Mouse (Mus musculus) yolk sac, embryonic 10.5 days (tissue): ENCODE data around the gene Traf2.
A peak's percentile ranks its signal among the peaks of the same experiment; 100 is the strongest.
"Not testable (repeated sequence)": the region's sequence is repeated elsewhere in the genome, so short reads cannot be mapped to it uniquely, and the experiment has no call there.

ENCODE experiments used
- DNase-seq: peaks from one replicate; pipeline ENCODE4 v3.0.0-alpha.2; 2017; ENCODE audit warnings: low spot score

Gene Traf2

DNA sequence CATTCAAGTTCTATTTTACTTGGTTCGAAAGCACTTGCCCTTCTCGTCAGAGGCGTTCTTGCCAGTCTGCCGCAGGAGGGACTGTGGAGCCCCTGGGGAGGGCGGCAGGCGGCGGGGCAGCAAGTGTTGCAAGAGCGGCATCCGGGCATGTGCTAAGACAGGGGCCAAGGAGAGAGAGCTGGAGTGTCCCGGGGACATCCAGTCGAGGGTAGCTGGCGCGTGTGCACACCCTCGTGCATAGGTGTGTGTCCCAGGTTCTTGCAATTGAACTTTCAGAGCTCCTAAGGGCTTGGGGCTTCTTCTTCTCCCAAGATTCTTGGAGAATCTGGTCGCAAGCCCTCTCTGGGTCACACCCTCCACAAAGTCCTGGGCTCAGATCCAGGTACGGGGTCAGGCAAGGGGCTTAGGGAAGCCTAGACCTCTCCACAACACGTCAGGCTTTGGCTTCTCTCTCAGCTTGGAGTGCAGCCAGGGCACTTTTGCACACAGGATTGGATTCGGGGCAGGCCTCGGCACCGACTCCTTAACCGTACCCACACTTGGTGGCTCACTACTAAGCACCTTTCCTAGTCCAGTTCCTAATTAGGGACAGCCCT lies 28.8 kb upstream of the Traf2 start:
- no peak for DNase-seq

DNA sequence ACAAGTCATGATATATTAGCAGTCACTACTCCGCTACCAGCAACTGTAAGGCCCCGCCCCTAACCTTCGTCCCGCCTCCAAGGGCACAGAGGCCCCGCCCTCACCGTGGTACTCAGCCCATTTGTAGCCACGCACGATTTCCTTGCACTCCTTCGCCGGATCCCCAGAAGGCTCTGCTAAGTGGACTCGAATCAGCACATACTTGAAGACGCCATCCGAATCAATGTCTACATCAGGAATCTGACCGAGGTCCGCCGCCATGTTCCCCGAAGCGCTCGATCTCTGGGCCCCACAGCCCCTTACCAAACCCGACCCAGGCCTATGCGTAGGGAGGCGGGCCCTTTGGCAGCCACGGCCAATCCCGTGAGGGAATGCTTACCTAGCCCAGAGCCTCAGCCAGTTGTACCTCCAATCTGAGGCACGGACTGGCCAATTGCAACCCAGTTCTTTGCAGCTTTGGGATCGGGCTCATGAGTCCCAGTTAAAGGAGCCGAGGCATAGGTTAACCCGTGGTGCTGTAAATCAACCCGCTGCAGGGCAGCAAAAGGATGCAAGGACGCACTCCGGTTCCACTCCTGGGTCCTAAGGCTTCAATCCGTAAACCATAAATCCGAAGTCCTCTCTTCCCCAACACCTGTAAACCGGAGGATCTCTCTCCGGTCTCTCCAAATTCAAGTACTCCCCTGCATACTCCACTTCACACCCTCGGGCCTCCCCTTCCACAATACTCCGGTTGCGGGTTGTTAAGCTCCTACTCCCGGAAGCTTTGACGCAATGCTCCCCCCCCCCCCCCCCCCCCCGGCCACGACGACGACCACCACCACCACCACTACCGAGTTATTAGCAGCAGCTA lies 28.1 kb upstream of the Traf2 start, which contains the start of the genes Mamdc4 and Phpt1:
Mamdc4 (minus strand) TSS at position 267 of the 853 bp plus-strand sequence.
Phpt1 (minus strand) TSS at position 646 of the 853 bp plus-strand sequence.
- peak; percentile 97 for DNase-seq

- no peak for DNase-seq
These were observed 27.4 kb upstream of the Traf2 start for GRCm38 (mm10) chr2:25574136-25574535.

GRCm38 (mm10) chr2:25573068-25573467 lies 26.3 kb upstream of the Traf2 start:
- no peak for DNase-seq

- DNase-seq = no peak
These were observed 24.5 kb upstream of the Traf2 start for GRCm38 (mm10) chr2:25571221-25571620.

DNA sequence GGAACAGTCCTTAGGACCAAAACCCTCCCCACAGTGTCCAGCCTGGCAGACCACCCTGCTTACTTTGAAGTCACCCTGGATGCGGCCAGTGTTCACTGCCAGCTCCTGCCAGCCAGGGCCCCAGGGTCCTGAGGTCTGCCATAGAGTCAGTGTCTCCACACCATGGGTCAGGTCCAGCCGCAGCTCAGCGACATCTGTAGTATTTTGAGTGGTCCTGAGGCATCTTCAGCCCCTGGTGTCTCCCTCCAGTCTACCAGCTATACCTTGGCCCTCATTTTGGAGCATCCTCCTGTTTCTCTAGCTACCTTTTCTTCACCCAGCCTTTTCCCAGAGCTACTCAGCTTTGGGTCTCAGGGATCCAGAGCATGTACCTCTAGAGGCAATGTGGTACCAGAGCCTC lies 22.6 kb upstream of the Traf2 start:
- no peak for DNase-seq

GRCm38 (mm10) chr2:25568473-25569019 lies 21.8 kb upstream of the Traf2 start:
- DNase-seq = peak; percentile 57

DNA sequence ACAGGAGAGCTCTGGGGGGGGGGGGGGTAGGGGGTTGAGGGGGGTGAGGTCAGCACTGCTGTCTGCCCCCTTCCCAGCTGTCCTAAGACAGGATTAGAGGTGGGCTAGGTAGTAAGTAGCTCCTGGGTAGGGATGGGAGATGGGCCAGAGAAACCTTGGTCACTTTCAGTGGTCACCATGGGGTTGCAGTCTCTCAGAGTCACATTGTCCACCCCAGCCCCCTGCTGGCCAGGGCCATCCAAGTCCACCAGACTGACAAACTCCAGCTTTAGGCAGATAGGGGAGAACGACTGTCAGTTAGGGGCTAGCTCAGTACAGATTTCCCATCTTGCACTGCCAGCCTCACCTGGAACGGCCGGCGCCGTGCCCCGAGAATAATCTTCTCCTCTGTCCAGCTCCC lies 19.8 kb upstream of the Traf2 start:
- no peak for DNase-seq

- no peak for DNase-seq
These were observed 19.0 kb upstream of the Traf2 start for GRCm38 (mm10) chr2:25565741-25566140.

DNA sequence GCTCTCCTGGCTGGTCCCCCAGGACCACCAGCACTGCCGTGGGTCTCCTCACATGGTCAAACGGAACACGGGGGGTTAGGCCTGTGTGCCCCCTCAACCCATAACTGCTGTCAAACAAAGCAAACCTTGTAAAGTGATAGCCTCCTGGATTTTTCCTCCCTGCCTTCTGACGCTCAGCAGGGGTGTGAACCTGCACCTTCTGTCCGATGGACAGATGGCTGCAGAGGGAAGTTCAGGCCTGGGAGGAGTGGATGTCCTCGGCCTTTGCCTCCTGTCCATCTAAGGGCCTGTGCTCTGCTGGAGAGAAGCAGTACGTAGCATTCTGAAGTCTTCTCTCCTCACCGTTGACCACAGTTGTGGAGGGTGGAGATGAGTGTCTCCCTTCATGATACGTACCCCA lies 15.2 kb upstream of the Traf2 start:
- DNase-seq = no peak

GRCm38 (mm10) chr2:25560551-25560950 lies 13.8 kb upstream of the Traf2 start:
- DNase-seq = no peak

DNA sequence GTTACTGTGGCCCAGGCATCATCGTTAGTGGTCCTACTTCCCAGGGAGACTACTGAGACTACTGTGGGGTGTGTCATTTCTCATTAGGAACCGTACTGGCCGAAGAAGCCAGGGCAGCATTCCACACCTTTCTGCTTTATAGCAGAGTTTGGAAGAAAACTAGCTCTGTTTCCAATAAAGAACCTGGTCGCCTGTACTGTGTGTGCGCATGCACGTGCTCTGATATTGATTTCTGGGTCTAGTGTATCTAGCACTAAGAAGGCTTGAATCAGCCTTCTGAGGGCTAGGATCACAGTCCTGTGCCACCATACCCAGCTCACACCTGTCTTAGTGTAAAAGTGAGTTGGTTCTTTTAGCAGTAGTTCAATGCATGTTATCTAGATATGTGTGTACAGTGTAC lies 12.0 kb upstream of the Traf2 start:
- no peak for DNase-seq

DNA sequence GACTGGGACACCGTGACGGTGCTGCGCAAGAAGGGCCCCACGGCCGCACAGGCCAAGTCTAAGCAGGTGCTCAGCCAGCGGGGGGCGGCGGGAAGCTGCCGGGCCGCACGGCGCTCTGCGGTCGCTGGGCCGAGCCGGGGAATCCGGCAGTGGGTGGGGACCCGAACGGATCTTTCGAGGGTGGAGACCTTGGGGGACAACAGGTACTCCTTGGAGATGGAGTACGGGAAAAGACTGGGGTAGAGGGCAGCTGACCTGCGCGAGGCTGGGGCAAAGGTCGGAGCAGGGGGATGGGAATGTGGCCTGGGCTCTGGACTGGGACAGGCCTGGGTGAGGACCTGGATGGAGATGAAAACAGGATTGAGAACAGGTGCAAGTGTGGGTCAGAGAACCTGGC lies 11.2 kb upstream of the Traf2 start:
- peak; percentile 76 for DNase-seq

GRCm38 (mm10) chr2:25557221-25557963 lies 10.7 kb upstream of the Traf2 start, which contains the start of gene Edf1:
TSS of gene Edf1 (plus strand) at chr2:25557847.
- peak; percentile 92 for DNase-seq

DNA sequence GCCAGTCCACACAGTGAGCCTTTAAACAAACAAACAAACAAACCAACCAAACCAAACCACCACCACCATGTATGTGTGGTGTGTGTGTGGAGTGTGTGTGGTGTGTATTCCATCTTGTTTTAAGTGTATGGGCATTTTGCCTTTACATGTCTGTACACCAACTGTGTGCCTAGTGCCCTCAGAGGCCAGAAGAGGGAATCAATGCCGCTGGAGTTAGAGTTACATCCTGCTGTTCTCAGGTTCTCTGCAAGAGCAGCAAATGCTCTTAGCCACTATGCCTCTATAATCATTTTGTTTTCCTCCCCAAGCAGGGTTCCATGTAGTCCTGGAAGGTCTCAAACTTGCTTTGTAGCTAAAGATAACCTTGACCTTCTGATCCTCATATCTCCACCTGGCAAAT lies 9.6 kb upstream of the Traf2 start:
- no peak for DNase-seq

DNA sequence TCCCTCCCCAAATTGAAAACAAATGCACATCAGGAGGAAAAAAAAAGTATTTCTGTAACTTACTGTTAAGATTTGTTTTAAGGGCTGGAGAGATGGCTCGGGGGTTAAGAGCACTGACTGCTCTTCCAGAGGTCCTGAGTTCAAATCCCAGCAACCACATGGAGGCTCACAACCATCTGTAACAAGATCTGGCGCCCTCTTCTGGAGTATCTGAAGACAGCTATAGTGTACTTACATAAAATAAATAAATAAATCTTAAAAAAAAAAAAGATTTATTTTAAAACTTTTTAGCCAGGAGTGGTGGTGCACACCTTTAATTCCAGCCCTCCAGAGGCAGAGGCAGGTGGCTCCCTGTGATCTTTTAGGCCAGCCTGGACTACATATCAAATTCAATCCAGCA lies 8.7 kb upstream of the Traf2 start:
- DNase-seq = not testable (repeated sequence)

DNA sequence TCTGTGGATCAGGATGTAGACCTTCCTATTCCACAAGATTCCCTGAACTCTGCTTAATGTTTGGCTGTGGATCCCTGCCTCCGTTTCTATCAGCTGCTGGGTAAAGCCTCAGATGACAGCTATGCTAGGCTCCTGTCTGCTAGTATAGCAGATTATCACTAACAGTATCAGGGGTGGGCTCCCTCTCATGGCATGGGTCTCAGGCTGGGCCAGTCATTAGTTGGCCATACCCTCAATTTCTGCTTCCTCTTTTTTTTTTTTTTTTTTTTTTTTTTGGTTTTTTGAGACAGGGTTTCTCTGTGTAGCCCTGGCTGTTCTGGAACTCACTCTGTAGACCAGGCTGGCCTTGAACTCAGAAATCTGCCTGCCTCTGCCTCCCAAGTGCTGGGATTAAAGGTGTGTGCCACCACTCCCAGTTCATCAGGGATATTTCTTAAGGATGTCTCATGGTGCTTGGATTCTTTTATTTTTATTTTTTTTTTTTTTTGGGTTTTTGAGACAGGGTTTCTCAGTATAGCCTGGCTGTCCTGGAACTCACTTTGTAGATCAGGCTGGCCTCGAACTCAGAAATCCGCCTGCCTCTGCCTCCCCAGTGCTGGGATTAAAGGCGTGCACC lies 6.5 kb upstream of the Traf2 start:
- not testable (repeated sequence) for DNase-seq

DNA sequence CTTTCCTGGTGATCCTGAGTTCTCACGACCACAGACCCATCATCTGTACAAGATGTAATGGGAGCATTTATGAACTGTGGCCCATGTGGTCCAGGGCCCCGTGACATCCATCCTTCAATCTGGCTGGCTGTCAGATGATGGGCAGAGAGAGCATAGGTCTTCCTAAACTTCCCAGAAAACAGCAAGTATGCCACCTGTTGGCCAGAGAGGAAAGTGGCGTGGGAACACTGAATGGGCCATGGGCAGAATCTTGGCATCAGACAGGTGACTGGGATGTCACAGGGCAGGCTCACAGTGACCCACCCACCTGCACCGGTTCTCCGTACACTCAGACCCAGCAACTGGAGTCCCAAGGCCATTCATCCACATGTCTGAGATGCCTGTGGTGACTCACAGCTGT lies 4.4 kb upstream of the Traf2 start:
- DNase-seq = no peak

GRCm38 (mm10) chr2:25549021-25549991 lies 2.6 kb upstream of the Traf2 start:
- DNase-seq = no peak

GRCm38 (mm10) chr2:25545996-25546810 lies 537 bp downstream of the Traf2 start:
- DNase-seq = no peak
